Mouse (Mus musculus): ENCODE results near the gene Tet1. TPM values are rescaled to one million over a fixed set of nuclear protein-coding genes. Genes with fewer than 3 reads are reported as not detected.
"Not testable (repeated sequence)": the region's sequence is repeated elsewhere in the genome, so short reads cannot be mapped to it uniquely, and the experiment has no call there.

Gene Tet1
- 1 to 10 TPM; 2.6 to 9.0 (median 8.5) TPM for polyA plus RNA-seq (2017; shearing (Covaris generic))

- not testable (repeated sequence) for ATAC-seq
Measured at GRCm38 (mm10) chr10:62908896-62909295, at the start of gene Tet1. Gene Tet1 (minus strand): TSS chr10:62908996.

DNA sequence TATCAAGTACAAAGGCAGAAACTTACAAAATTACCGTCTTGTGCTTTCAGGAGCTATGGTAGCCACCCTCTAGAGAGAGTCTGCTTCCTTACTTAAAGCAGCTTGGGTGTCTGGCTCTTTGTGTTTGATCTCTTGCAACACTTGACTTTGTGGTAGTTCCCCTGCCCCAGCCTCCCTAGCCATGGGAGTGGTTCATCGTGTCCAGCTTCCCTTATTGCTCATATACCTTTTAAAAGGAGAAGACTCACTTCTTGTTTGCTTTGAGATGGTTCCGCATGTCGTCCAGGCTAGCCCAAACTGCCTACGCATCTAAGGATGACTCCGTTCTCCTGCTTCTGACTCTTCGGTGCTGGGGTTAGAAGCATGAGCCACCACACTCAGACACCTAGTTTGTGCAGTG is 39.8 kb upstream of the Tet1 start:
- no peak for ATAC-seq

DNA sequence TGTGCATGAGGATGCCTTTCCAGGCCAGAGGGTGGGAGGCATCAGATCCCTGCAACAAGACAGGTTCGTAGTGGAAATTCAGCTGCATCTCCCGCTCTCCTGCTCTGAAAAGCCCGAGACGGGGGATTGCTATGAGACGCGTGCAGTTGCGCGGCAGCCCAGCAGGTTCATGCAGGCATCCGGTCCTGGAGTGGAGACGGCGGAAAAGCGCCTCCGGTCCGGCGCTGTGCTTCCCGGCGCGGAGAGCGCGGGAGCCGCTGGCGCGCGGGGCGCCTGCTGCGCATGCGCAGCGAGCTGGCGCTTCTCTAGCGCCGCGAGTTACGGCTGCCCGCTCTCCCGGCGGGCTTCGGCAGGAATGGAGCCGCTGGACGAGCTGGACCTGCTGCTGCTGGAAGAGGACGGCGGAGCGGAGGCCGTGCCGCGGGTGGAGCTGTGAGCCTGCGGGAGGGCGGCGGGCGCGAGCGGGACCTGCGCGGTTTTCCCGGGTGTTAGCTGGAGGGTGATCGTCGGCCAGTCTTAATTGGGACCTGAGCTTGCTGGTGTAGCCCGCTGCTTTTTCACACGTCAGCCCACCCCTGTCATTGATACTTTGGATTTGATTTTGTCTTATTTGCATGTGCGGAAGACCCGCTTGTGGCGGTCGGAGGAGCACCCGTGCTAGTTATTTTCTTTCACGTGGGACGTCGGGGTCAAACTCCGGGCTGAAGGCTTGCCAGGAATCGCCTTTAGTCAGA is 38.1 kb upstream of the Tet1 start, which contains the start of gene Dna2:
Gene Dna2 (plus strand): TSS at position 289 of the 734 bp plus-strand sequence.
- ATAC-seq, result peak; percentile 89

DNA sequence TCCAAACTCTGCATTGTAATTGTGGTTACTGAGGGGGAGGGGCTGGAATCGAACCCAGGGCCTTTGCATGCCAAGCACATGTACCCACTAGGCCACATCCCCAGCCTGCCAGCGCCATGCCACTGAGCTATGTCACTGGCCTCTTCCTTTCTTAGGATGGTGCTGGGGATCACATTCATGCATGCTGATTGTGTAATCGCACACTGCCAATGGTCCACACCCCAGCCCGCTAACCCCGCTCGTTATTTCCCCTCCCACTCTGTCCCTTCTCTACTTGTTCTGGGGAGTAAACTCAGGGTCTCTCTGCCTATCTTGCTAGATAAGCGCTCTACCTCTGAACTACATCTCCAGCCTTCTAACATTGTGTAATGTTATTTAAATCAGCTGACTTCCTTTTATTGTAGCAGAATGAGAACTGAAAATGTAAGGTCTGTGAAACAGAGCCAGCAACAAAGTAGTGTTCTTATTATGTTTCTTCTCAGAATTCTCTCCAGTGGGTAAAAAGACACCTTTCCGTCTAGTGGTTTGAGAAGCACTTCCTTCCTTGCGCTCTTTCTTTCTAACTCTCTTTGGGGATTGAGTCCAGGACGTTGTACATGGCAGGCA is 36.3 kb upstream of the Tet1 start:
- no peak for ATAC-seq

- no peak for ATAC-seq
Measured at GRCm38 (mm10) chr10:62932381-62932780, 23.6 kb upstream of the Tet1 start.

DNA sequence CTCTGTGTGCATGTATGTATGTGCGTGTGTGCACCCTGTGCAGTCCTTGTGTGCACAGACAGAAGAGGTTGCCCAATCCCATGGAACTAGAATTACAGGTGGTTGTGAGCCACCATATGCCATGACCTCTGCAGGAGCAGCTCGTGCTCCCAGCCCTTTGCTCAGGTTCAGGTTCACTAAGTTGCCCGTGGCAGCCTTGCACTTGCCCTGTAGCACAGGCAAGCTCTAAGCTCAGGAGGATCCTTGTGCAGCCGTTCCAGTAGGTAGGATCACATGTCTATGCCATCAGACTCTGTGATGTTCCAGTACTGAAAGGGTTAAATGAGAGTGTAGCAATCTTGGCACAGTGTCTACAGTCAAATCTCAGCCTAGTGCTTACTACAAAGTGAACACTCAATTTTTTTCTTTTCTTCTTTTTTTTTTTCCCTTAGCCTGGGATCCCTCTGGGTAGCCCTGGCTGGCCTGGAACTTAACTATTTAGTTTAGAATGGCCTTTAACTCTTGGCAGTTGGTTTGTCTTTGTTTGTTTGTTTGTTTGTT is 15.4 kb upstream of the Tet1 start:
- ATAC-seq, result no peak

DNA sequence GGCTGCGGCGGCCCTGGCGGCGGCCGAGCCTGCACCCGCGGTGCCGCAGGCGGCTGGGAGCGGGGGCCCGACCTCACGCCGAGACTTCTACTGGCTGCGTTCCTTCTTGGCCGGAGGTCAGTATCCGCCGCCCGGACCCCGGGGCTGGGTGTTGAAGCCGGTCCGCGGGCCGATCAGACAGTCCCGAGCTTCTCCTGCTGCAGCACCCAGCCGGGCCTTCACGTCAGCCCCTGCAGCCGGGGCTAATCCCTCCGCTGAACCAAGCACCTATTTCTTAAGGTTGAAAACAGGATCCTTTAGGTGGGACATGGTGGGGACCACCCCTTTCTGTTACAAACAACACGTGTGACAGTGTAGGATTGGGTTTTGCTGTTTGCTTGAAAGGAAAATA is 12.0 kb upstream of the Tet1 start:
- peak; percentile 30 for ATAC-seq

- peak; percentile 95 for ATAC-seq
Measured at GRCm38 (mm10) chr10:62919925-62920765, 11.3 kb upstream of the Tet1 start, which contains the start of gene Slc25a16. Gene Slc25a16 (plus strand): TSS chr10:62920633.

DNA sequence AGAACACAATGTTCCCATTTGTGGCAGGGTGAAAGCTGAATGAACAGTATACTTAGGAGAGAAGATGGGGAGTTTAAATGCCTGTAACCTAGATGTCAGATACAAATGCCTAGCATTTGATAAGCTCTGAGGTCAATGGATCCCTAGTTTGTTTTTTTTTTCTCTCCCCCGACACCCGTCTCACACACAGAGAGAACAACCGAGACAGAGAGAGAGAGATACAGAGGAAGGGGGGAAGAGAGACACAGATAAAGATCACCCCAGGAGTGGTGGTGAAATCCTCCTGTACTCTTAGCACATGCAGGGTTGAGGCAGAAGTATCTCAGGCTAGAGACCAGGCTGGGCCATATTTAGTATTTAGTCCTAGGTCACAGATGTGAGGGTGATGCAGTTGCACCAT is 10.2 kb upstream of the Tet1 start:
- no peak for ATAC-seq

- ATAC-seq, result no peak
Measured at GRCm38 (mm10) chr10:62911120-62911519, 2.3 kb upstream of the Tet1 start.

DNA sequence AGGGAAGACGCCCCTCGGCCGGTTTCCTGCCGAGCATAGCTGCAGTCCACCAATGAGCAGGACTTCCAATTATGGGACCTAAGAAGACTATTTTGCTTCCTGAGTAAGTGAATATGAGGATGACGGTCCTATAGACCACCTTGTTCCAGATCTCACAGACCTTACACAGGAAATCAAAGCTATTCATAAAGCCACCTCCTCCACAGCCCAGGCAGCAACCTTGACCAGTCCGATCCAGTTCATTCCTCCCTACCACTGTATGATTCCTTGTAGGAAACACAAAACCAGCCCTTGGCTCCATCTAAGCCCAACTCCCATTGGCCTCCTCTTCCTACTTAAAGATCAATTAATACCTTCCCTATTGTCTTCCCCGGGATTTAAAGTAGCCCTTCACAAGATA is 2.5 kb downstream of the Tet1 start:
- no peak for ATAC-seq

GRCm38 (mm10) chr10:62902829-62903228 is 6.0 kb downstream of the Tet1 start:
- ATAC-seq, result no peak

DNA sequence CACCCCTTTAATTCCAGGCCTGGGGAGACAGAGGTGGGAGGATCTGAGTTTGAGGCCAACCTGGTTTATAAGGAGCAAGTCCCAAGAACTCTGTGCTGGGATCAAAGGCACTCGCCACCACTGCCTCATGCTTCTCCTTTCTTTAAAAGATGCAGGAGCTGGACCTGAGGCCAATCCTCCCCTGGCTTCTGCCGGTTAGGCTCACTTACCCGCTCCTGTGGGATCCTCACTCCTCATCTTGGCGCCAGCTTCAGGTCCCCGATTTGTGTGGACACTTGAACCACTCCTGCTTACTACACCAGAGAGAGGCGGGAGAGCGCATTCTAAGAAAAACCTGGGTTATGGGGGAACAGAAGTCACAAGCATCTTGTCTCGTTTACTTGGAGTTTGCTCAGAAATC is 7.0 kb downstream of the Tet1 start:
- no peak for ATAC-seq

GRCm38 (mm10) chr10:62900144-62900543 is 8.7 kb downstream of the Tet1 start:
- no peak for ATAC-seq

DNA sequence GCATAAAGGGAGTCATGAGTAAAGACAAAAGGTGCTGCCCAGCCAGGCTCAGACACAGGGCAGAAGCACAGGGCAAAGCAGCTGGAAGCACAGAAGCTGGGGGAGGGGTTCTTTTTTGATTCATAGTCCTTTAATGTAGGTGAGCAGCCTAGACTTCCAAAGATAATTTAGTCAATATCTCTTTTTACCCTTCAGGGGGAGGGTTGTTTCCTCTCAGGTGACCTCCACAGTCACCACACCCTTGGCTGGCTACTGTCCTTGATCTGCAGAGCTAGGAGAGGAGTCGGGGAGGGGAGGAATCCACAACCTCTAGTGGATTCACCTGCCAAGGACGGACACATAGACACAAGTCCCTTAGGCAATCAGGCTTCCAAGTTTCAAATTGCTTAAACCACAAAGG is 10.7 kb downstream of the Tet1 start:
- ATAC-seq, result no peak

DNA sequence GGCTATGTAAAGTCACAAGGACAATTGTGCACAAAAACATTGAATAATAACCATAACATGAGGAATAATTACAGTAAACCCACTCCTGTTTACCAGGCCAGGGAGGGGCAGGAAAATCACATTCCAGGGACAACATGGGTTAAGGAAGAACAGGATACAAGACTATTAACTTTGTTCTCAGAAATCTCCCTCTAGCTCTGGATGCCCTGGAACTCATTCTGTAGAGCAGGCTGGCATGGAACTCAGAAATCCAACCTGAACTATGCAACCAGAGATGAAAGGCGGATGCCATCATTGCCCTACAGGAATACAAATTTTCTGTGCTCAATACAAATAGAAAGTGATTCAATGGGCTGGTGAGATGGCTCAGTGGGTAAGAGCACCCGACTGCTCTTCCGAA is 11.4 kb downstream of the Tet1 start:
- no peak for ATAC-seq

DNA sequence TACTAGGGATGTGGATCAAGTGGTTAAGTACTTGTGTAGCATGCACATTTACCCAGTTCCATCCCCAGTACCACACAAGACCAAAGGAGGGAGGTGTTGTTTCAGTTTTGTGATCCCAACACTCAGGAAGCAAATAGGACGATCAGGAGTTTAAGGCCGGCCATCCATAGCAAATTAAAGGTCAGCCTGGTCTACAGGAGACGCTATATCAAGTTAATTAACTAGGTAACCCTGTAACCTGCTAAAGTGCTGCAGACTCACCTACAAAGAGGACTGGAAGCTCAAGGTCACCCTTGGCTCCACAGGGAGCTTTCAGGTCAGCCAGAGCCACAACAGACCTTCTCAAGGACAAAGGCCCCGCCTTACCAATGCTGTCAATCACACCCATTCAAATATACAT is 12.0 kb downstream of the Tet1 start:
- no peak for ATAC-seq

DNA sequence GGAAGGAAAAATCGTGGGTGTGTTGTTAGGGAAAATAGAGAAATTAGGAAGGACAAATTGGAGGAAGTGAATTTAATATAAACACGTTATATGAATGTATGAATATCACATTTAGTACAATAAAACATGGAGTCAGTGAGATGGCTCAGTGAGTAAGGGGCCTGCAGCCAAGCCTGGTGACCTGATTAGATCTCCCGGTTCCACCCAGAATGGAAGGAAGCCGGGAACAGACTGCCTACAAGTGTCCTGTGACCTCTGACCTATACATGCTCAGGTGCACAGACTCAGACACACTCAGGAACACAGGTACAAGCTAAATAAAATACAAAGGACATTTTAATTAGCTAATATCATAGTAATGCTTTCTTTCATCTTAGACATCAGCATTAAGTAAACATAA is 12.8 kb downstream of the Tet1 start:
- no peak for ATAC-seq

DNA sequence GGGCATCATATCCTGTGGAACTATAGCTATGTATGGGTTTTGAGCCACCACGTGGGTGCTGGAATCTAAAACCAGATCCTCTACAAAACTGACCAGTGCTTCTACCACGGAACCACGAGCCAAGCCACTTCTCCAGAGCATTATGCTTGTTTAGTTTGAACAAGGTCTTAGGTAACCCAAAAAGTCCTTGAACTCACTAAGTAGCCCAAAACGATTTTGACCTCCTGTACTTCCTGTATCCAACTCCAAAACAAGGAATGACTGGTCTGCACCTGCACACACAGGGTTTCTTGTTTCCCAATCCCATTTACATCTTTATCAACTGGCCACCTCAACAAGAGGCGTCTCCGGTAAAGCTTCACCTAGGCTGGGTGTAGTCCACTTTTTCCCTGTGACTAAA is 13.4 kb downstream of the Tet1 start:
- no peak for ATAC-seq

DNA sequence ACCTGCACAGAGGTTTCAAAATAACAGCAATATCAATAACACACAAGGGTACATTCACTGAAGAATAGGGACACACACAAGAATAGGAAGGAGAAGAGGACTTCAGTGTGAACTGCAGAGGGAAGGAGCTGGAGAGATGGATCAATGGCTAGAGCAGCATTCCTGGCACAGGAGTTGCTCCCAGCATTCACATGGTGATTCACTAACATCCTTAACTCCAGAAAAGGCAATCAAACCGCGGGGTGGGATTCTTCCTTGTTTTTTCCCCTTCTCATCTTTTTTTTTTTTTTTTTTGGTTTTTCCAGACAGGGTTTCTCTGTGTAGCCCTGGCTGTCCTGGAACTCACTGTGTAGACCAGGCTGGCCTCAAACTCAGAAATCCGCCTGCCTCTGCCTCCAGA is 14.3 kb downstream of the Tet1 start:
- no peak for ATAC-seq

DNA sequence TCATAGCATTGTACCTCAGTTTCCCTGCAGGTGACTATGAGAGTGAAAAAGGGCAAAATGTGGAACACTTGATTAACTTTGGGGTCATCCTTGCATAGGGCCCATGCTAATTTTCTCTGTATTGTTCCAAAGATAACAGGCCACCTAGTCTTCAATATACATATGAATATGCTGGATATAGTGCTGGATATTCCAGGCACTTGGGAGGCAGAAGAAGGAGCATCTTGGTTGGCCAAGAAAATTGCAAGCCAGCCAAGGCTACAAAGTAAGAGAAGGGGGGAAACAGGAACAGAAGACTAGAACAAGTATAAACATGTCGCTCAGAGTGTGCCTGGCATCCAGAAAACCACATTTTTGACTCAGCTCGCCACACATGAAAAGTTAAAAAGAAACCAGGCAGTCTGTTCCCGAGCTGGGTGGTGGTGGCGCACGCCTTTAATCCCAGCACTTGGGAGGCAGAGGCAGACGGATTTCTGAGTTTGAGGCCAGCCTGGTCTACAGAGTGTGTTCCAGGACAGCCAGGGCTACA is 15.4 kb downstream of the Tet1 start:
- no peak for ATAC-seq

GRCm38 (mm10) chr10:62892549-62893232 is 16.1 kb downstream of the Tet1 start:
- ATAC-seq, result no peak
